Mouse (Mus musculus) hindbrain, embryonic 16.5 days (tissue): ENCODE measurements around the gene Nobox. TPM values are rescaled to one million over a fixed set of nuclear protein-coding genes. Genes with fewer than 3 reads are reported as not detected.

Source experiments
- ATAC-seq: fragments of 200-750 bp; cut with Nextera tagmentation; 2 replicates; pipeline ENCODE4 v1.8.0; 2017; ENCODE audit warnings: moderate TSS enrichment, moderate library complexity
- H3K27ac ChIP-seq: fragments of 300-500 bp; sonication (generic); 2 replicates; pipeline ENCODE4 v1.5.1; 2014; ENCODE audit warnings: low read depth, mild to moderate bottlenecking, control low read depth, low read length, moderate library complexity
- H3K27me3 ChIP-seq: fragments of 300-500 bp; sonication (generic); replicated peaks from 2 replicates; pipeline ENCODE4 v1.6.1; 2014; ENCODE audit warnings: low read length; ENCODE audit not compliant: control insufficient read depth, insufficient read depth
- H3K36me3 ChIP-seq: fragments of 300-500 bp; sonication (generic); 2 replicates; pipeline ENCODE4 v1.6.1; 2014; ENCODE audit warnings: mild to moderate bottlenecking, low read length, moderate library complexity, mixed read lengths; ENCODE audit not compliant: control insufficient read depth, insufficient read depth
- H3K4me1 ChIP-seq: fragments of 300-500 bp; sonication (generic); 2 replicates; pipeline ENCODE4 v1.6.1; 2014; ENCODE audit warnings: low read depth, low read length; ENCODE audit not compliant: control insufficient read depth, insufficient read depth
- H3K4me2 ChIP-seq: fragments of 300-500 bp; sonication (generic); 2 replicates; pipeline ENCODE4 v1.6.1; 2014; ENCODE audit warnings: mild to moderate bottlenecking, low read length, control low read depth, moderate library complexity
- H3K4me3 ChIP-seq: fragments of 300-500 bp; sonication (generic); 2 replicates; pipeline ENCODE4 v1.5.1; 2014; ENCODE audit warnings: mild to moderate bottlenecking, low read length, control low read depth, moderate library complexity
- H3K9ac ChIP-seq: fragments of 300-500 bp; sonication (generic); 2 replicates; pipeline ENCODE4 v1.6.1; 2014; ENCODE audit warnings: low read depth, mild to moderate bottlenecking, control low read depth, low read length, moderate library complexity
- H3K9me3 ChIP-seq: fragments of 300-500 bp; sonication (generic); 2 replicates; pipeline ENCODE4 v1.6.1; 2014; ENCODE audit warnings: mild to moderate bottlenecking, low read length, moderate library complexity; ENCODE audit not compliant: control insufficient read depth
- WGBS: fragments of 180-500 bp; shearing (Covaris S2); extraction: QIAGEN DNeasy Blood & Tissue Kit; methylation state at CpG from one replicate; pipeline ENCODE4 v1.1.7; 2014; 5-methylcytosine and 5-hydroxymethylcytosine counted together
- polyA plus RNA-seq: library from polyadenylated mRNA; unstranded; fragments of >200 nt; fragmentation: Nextera tagmentation; extraction: Ambion mirVana; gene quantifications from 2 replicates; pipeline ENCODE4 v1.2.1, GENCODE M21; 2015

Gene Nobox
- not detected in 2 replicates for polyA plus RNA-seq

- Histone ChIP-seq H3K9me3 (no peaks in the 10 kb centered on the region), H3K4me2 (no peak within 1 kb of the TSS), H3K9ac (no peak within 1 kb of the TSS), H3K4me3 (no peak within 1 kb of the TSS), H3K27me3 (no peaks in the 10 kb centered on the region), H3K4me1 (no peaks in the 10 kb centered on the region), H3K27ac (no peak within 1 kb of the TSS), H3K36me3 (no peaks in the 10 kb centered on the region)
- WGBS, result 66% methylated on average over 16 of the region's 16 CpGs
- no peak for ATAC-seq
Observed at GRCm38 (mm10) chr6:43309454-43309853, at the start of gene Nobox. Gene Nobox, minus strand, starts transcription at chr6:43309554.

- H3K27me3 ChIP-seq, result no peaks in the 10 kb centered on the region
- H3K36me3 ChIP-seq, result no peaks in the 10 kb centered on the region
- no peaks in the 10 kb centered on the region for H3K4me1 ChIP-seq
- H3K27ac ChIP-seq, result no peak overlapping the region
- ATAC-seq, result peak; percentile 60; the same call in 1 of the 2 replicates
- H3K9ac ChIP-seq, result no peak overlapping the region
- WGBS, result 72% methylated on average over 9 of the region's 9 CpGs
- no peak overlapping the region for H3K4me2 ChIP-seq
- H3K9me3 ChIP-seq, result no peaks in the 10 kb centered on the region
- no peak overlapping the region for H3K4me3 ChIP-seq
Observed at GRCm38 (mm10) chr6:43354562-43355241, 45.3 kb upstream of the Nobox start.

GRCm38 (mm10) chr6:43353446-43353845, 44.1 kb upstream of the Nobox start:
- H3K9me3 ChIP-seq, result no peaks in the 10 kb centered on the region
- H3K4me1 ChIP-seq, result no peaks in the 10 kb centered on the region
- no peak overlapping the region for H3K4me2 ChIP-seq
- no peak overlapping the region for H3K27ac ChIP-seq
- no peaks in the 10 kb centered on the region for H3K27me3 ChIP-seq
- WGBS, result 93% methylated on average over 4 of the region's 4 CpGs
- H3K4me3 ChIP-seq, result no peak overlapping the region
- no peaks in the 10 kb centered on the region for H3K36me3 ChIP-seq
- no peak overlapping the region for H3K9ac ChIP-seq
- no peak for ATAC-seq

GRCm38 (mm10) chr6:43349083-43349482, 39.7 kb upstream of the Nobox start:
- Histone ChIP-seq H3K4me3 (no peak overlapping the region), H3K9ac (no peak overlapping the region), H3K4me2 (no peak overlapping the region), H3K27me3 (no peaks in the 10 kb centered on the region), H3K9me3 (no peaks in the 10 kb centered on the region), H3K4me1 (no peaks in the 10 kb centered on the region), H3K36me3 (no peaks in the 10 kb centered on the region), H3K27ac (no peak overlapping the region)
- 76% methylated on average over 4 of the region's 4 CpGs for WGBS
- ATAC-seq, result no peak

- ATAC-seq, result no peak
- H3K9me3 ChIP-seq, result no peaks in the 10 kb centered on the region
- H3K36me3 ChIP-seq, result no peaks in the 10 kb centered on the region
- 100% methylated on average over 1 of the region's 1 CpGs for WGBS
- H3K4me1 ChIP-seq, result no peaks in the 10 kb centered on the region
- H3K4me2 ChIP-seq, result no peak overlapping the region
- H3K9ac ChIP-seq, result no peak overlapping the region
- H3K27me3 ChIP-seq, result no peaks in the 10 kb centered on the region
- no peak overlapping the region for H3K4me3 ChIP-seq
- H3K27ac ChIP-seq, result no peak overlapping the region
Observed at GRCm38 (mm10) chr6:43347637-43348036, 38.3 kb upstream of the Nobox start.

- 92% methylated on average over 1 of the region's 1 CpGs for WGBS
- Histone ChIP-seq H3K4me1 (no peaks in the 10 kb centered on the region), H3K9me3 (no peaks in the 10 kb centered on the region), H3K27ac (no peak overlapping the region), H3K4me3 (no peak overlapping the region), H3K9ac (no peak overlapping the region), H3K27me3 (no peaks in the 10 kb centered on the region), H3K4me2 (no peak overlapping the region), H3K36me3 (no peaks in the 10 kb centered on the region)
- ATAC-seq, result no peak
Observed at GRCm38 (mm10) chr6:43343006-43343405, 33.7 kb upstream of the Nobox start.

GRCm38 (mm10) chr6:43342386-43342785, 33.0 kb upstream of the Nobox start:
- Histone ChIP-seq H3K27ac (no peak overlapping the region), H3K4me2 (no peak overlapping the region), H3K36me3 (no peaks in the 10 kb centered on the region), H3K9ac (no peak overlapping the region), H3K4me1 (no peaks in the 10 kb centered on the region), H3K27me3 (no peaks in the 10 kb centered on the region), H3K9me3 (no peaks in the 10 kb centered on the region), H3K4me3 (no peak overlapping the region)
- WGBS, result 40% methylated on average over 2 of the region's 2 CpGs
- peak; percentile 53; the same call in 1 of the 2 replicates for ATAC-seq

- no peaks in the 10 kb centered on the region; the same call in 1 of the 2 replicates for H3K4me1 ChIP-seq
- H3K9me3 ChIP-seq, result no peaks in the 10 kb centered on the region
- 77% methylated on average over 2 of the region's 2 CpGs for WGBS
- H3K27me3 ChIP-seq, result no peaks in the 10 kb centered on the region
- no peaks in the 10 kb centered on the region for H3K36me3 ChIP-seq
- no peak for ATAC-seq
- no peak overlapping the region for H3K27ac ChIP-seq
- no peak overlapping the region for H3K9ac ChIP-seq
- no peak overlapping the region for H3K4me2 ChIP-seq
- no peak overlapping the region for H3K4me3 ChIP-seq
Observed at GRCm38 (mm10) chr6:43338804-43339203, 29.4 kb upstream of the Nobox start.

GRCm38 (mm10) chr6:43337491-43337961, 28.2 kb upstream of the Nobox start:
- Histone ChIP-seq H3K36me3 (no peaks in the 10 kb centered on the region), H3K4me1 (no peaks in the 10 kb centered on the region; the same call in 1 of the 2 replicates), H3K4me2 (no peak overlapping the region), H3K27me3 (no peaks in the 10 kb centered on the region), H3K9me3 (no peaks in the 10 kb centered on the region), H3K9ac (no peak overlapping the region), H3K27ac (no peak overlapping the region), H3K4me3 (no peak overlapping the region)
- 31% methylated on average over 10 of the region's 10 CpGs for WGBS
- ATAC-seq, result peak; percentile 76
